Mouse (Mus musculus) retina, postnatal 7 days (tissue): ENCODE results near the gene Ing3.

Experiments used
- DNase-seq: peaks from one replicate; pipeline ENCODE4 v3.0.0-alpha.2; 2012; ENCODE audit warnings: low read depth, low spot score

The Ing3 gene

GRCm38 (mm10) chr6:21949226-21949731, at the start of gene Ing3:
Ing3 (plus strand) TSS chr6:21949571.
- DNase-seq = peak; percentile 96

GRCm38 (mm10) chr6:21909720-21910119, 39.7 kb upstream of the Ing3 start:
- no peak for DNase-seq

- no peak for DNase-seq
These were observed 38.6 kb upstream of the Ing3 start for GRCm38 (mm10) chr6:21910804-21911203.

GRCm38 (mm10) chr6:21916591-21916990, 32.8 kb upstream of the Ing3 start:
- no peak for DNase-seq

- no peak for DNase-seq
These were observed 25.2 kb upstream of the Ing3 start for GRCm38 (mm10) chr6:21924150-21924549.

GRCm38 (mm10) chr6:21937981-21938635, 11.3 kb upstream of the Ing3 start:
- no peak for DNase-seq

GRCm38 (mm10) chr6:21949771-21950448, 539 bp downstream of the Ing3 start:
- DNase-seq = peak; percentile 93

- DNase-seq = no peak
These were observed 1.3 kb downstream of the Ing3 start for GRCm38 (mm10) chr6:21950676-21951075.

- DNase-seq = no peak
These were observed 6.1 kb downstream of the Ing3 start for GRCm38 (mm10) chr6:21955468-21955867.

- no peak for DNase-seq
These were observed 9.6 kb downstream of the Ing3 start for GRCm38 (mm10) chr6:21958922-21959321.

GRCm38 (mm10) chr6:21959909-21960308, 10.5 kb downstream of the Ing3 start:
- DNase-seq = no peak

GRCm38 (mm10) chr6:21977532-21977931, 28.2 kb downstream of the Ing3 start:
- no peak for DNase-seq

GRCm38 (mm10) chr6:21981114-21981513, 31.7 kb downstream of the Ing3 start:
- DNase-seq = no peak

- peak; percentile 43 for DNase-seq
These were observed 35.8 kb downstream of the Ing3 start for GRCm38 (mm10) chr6:21984990-21985731.

- peak; percentile 14 for DNase-seq
These were observed 36.6 kb downstream of the Ing3 start, which contains the start of gene Cped1 for GRCm38 (mm10) chr6:21985732-21986540. Cped1 (plus strand) TSS chr6:21985916.

GRCm38 (mm10) chr6:21986660-21987331, 37.4 kb downstream of the Ing3 start:
- DNase-seq = no peak

GRCm38 (mm10) chr6:21987554-21987953, 38.2 kb downstream of the Ing3 start:
- no peak for DNase-seq

GRCm38 (mm10) chr6:21988296-21988695, 38.9 kb downstream of the Ing3 start:
- DNase-seq = no peak

- DNase-seq = no peak
These were observed 39.7 kb downstream of the Ing3 start for GRCm38 (mm10) chr6:21989081-21989480.

GRCm38 (mm10) chr6:21990181-21991135, 41.1 kb downstream of the Ing3 start:
- DNase-seq = no peak
